Mouse (Mus musculus) adrenal gland, adult 2 months (tissue): ENCODE results near the gene Wdr54. TPM values are rescaled to one million over a fixed set of nuclear protein-coding genes. Genes with fewer than 3 reads are reported as not detected.
"Not testable (repeated sequence)": the region's sequence is repeated elsewhere in the genome, so short reads cannot be mapped to it uniquely, and the experiment has no call there.

Experiments
- DNase-seq: peaks from one replicate; pipeline ENCODE4 v3.0.0; 2021
- polyA plus RNA-seq: library from polyadenylated mRNA; depleted of rRNA; stranded (reverse); fragments of >200 nt; gene quantifications from 2 replicates; pipeline ENCODE4 v1.2.3, GENCODE M21; 2012
- total RNA-seq, 2 experiments: library from RNA; stranded (reverse); gene quantifications; 2 replicates each; pipeline ENCODE4 v1.2.3; 2021

The Wdr54 gene
- total and polyA plus RNA-seq, 3 experiments: 2.2 to 4.8 (median 4.7) TPM

DNA sequence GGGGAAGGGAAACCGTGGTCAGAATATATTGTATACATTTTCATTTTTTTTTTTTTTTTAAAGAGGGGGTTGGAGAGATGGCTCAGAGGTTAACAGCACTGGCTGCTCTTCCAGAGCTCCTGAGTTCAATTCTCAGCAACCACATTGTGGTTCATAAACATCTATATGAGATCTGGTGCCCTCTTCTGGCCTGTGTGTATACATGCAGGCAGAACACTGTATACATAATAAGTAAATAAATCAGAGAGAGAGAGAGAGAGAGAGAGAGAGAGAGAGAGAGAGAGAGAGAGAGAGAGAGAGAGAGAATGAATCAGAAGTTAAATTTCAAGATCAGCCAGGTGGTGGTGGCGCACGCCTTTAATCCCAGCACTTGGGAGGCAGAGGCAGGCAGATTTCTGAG, 3.3 kb upstream of the Wdr54 start:
- not testable (repeated sequence) for DNase-seq

DNA sequence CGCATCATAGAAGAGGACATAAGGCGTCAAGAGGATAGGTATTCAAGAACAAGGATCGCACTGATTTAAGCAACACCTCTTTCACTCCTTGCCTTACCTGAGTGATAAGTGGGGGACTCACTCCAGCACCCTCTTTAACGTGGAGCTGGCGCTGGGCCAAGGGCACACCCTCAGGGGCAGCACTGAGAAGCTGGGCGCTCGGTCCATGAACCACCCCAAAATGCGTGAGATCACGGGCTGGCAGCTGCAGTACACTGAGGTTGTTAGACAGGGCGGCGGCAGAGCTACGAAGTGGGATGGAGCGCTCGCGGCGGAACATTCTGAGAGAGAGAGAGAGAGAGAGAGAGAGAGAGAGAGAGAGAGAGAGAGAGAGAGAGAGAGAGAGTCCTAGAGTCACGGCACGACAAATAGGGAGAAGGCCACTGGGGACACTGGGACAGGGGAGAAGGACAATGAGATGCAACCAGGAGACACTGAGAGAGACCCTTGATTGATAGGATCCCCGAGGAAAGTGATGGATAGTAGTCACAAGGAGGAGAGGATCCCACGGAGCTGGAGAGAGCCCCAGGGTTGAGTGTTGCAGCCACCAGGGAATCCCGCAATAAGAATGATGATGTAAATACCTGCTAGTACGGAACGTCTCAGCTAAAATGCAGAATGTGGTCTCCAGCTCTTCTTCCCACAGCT, 502 bp downstream of the Wdr54 start:
- no peak for DNase-seq

DNA sequence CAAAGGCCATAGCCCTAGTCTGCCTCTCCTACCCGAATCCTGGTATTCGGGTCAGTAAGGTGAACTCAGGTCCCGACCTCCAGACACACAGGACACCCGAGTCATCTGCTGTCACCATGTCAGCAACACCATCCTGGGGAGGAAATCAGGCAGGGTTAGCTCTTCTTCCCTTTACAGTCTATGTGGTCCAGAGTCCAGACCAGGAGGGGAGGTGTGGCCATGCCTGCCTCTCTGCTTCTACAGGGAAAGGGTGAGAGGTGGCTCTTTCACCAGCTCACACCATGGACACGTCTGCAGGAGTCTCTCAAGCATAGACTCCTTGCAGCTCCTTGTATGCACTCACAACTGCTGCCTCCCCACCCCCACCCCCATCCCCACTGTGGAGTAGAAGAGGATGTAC, 2.7 kb downstream of the Wdr54 start:
- DNase-seq: no peak

DNA sequence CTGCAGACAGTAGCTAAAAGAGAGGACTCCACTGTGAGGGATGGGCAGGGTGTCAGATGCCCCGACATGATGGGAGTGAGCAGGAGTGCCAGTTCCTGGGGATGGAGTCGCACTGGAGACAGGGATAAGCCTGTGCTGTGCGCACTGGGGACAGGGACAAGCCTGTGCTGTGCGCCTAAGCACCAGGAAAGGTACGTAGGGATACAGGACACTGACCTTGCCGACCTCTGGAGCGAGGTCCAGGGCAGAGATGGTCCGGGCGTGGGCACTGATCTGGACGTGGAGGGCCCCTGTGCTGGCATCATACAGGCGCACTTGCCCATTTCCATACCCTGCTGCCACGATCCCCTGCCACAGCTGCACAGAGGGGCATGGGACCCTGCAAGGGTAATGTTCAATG, 3.2 kb downstream of the Wdr54 start:
- DNase-seq: no peak

DNA sequence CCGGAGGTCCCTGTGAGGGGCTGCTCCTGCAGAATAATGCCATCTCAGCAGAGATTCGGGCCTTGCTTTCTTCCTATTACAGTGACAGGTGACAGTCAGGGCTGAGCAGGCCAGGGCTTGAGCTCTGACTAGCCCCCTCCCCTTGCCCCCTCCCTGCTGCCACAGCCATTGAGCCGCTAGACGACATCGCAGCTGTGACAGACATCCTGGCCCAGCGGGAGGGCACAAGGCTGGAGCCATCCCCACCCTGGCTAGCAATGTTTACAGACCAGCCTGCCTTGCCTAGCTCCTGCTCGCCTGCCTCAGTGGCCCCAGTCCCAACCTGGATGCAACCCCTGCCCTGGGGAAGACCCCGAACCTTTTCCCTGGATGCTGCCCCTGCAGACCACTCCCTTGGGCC, 4.5 kb downstream of the Wdr54 start:
- DNase-seq: no peak

DNA sequence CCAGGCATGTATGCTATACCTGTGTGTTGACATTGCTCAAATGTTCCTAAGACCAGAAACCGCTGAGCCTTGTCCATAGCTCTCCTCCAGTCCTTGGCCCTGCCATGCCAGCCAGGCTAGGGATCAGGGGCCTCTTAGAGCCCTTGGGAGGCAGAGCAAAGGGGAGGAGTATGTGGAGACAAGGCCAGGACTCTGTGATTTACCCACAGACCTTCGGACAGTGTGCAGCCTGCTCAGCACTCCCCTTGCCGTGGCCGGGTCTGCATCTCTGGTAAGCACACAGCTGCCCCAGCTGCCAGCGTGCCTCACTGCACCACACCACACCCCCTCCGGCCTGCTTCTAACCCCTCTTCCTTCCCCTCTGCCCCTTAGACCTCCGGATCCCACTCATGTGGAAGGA, 8.9 kb downstream of the Wdr54 start:
- DNase-seq: peak; percentile 66

DNA sequence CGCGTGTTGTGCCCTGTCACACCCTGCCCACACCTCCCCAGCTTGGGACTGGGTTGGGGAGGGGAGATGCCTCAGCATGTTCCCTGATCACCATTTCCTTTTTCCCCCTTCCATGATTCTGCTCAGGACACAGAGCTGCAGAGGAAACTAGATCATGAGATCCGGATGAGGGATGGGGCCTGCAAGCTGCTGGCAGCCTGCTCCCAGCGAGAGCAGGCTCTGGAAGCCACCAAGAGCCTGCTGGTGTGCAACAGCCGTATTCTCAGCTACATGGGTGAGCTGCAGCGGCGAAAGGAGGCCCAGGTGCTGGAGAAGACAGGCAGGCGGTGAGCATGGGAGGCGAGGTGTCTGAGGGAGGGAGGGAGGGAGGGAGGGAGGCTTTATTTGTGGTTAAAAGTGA, 10.4 kb downstream of the Wdr54 start:
- DNase-seq: no peak

DNA sequence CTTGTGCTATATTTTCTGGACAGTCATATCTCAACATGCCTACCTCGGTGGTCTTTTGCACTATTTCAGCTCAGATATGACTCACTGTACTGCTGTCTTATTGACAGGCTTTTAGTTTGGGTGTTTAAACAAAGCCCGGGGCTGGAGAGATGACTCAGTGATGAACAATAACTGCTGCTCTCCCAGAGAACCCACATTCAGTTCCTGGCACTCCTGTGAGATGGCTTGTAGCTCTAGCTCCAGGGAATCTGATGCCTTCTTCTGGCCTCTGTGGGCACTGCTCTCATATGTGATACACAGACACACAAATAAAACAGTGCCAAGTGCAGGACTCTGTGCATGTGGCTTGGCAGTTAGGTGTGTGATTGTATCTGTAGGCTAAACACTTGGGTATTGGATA, 11.0 kb downstream of the Wdr54 start:
- peak; percentile 45 for DNase-seq

DNA sequence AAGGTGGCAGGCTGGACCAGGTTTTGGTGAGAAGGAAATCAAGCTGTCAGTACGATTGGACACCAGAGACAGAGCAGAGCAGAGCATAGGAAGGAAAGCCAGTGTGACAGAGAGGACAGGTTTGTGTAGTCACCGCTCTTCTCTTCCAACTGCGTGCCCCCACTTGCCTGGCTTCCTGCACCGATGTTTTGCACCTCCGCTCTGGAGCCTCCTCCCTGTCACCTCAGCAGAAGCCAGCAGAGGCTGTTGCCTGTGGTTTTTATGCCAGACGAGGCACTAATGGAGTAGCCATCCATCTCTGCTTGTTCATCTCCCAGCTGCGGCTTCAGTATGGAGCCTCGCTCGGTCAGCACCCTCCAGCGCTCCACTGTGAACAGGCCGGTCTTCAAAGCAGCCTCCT, 13.3 kb downstream of the Wdr54 start:
- DNase-seq: no peak

DNA sequence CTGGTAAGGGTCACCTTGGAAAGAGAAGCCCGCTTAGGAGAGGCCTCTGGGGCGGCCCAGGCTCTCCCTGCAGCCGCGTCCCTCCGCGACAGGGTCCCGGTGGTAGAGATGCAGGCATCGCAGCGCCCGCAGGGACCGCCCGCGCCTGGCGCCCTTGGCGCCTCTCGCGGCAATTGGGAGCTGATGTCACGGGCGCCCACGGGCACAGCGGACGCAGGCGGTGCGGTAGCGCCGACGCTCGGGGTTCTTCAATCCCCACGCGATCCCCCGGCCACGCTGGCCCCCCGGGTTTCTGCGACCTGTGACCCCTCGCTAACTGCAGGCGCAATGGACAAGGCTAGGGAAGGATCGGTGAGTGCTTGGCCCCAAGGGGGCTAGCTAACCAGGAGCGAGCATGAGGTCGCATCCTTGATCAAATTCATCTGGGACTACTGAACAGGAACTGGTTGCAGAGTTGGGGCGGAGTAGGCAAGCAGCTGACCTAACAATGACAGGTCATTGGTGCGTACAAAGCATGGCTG, 13.9 kb downstream of the Wdr54 start:
- DNase-seq: peak; percentile 45

DNA sequence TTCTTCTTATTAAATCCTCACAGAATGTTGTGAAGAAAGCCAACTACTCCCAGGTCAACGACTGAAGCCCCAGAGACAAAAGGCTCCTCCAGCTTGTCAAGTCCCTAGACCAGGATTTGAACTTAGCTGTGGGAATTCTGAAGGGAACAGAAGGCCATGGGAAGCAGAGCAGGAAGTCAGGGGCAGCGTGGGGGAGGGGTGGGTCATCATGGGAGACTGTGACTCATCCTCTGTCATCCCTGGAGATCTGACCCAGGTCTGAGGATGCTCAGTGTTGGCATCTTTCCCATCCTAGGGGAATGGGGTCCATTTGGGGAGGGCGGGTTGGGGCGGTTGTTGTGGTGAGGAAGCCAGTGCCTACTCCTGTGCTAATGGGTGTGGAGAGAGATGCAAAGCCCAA, 14.6 kb downstream of the Wdr54 start:
- DNase-seq: no peak

DNA sequence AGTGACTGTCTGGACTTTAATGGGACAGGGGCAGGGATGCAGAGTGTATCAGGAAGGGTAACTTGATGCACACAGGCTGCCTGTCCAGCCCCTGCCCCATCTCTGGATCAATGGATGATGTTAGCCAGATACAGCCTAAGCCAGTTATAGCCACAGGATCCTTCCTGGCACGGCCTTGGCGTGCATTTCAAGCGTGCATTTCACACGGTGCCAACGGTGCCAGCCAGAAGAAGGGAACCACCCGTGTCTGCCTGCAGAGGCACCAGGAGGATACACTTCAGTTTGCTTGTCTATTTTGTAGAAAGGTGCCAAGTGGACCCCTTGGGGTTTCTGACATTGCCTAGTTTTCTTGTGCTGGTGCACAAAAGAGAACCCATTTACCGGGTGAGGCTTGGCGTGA, 16.2 kb downstream of the Wdr54 start:
- no peak for DNase-seq

DNA sequence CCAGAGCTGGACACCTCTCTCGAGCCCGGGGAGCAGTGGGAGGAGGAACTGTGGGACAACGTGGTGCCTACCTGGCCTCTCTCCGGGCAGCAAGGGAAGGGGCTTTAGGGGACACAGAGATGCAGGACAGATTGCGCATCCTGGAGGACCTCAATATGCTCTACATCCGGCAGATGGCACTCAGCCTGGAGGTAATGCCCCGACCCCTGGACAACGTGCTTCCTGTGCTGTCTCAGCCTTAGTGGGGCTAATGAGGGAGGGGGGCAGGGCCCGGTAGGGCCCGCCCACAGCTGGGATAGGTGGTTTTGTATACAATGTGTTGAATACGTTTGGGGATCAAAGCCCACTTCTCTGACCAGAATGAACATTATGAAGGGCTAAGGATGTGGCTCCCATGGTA, 18.1 kb downstream of the Wdr54 start:
- DNase-seq: no peak

DNA sequence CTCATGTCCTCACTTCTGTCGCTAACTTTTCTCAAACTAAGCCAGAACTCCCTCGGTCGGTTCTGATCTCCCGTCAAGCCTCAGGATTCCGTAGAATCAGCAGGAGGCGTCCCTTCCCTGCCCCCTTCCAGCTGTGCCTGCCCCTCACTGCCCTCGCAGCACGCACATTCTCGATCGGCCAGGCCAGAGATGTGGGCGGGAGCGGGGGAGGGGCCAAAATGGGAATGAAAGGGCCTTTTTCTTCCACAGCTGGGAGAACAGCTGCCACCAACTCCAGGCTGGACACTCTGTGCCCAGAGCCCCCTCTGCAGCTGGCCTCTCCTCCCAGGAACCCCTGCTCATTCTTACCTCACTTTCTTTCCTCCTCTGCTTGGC, 18.6 kb downstream of the Wdr54 start:
- peak; percentile 94 for DNase-seq

DNA sequence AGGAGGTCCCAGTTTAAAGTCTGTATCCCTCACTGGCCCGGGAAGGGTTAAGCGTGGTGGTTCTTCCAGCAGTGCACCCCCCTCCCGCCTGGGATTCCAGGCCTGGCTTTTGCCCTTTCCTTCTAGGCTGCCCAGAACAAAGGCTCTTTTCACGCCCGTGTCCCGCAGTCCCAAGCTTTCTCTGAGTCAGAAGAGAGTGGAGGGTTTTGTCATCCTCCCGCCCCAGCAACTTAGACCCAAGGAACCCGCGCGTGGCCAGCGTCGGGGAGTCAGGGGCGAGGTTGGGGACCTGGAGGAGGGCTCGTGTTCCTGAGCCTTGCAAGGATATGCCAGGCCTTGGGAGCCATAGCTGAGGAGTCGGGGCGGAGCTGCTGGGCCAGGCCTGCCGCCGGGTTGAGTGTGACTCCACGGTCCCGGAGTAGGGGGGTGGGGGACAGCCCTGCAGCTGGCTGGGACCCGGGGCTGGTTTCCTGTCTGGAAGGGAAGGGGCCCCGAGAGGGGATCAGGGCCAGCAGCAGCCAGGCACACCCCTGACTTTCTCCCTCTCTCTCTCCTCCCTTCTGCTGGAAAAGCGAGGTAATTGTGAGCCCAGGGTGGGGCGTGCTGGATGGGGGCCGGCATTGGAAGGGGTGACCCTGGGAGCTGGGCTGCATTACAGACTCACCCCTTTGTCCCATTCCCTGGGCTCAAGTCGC, 19.2 kb downstream of the Wdr54 start:
- peak; percentile 86 for DNase-seq

DNA sequence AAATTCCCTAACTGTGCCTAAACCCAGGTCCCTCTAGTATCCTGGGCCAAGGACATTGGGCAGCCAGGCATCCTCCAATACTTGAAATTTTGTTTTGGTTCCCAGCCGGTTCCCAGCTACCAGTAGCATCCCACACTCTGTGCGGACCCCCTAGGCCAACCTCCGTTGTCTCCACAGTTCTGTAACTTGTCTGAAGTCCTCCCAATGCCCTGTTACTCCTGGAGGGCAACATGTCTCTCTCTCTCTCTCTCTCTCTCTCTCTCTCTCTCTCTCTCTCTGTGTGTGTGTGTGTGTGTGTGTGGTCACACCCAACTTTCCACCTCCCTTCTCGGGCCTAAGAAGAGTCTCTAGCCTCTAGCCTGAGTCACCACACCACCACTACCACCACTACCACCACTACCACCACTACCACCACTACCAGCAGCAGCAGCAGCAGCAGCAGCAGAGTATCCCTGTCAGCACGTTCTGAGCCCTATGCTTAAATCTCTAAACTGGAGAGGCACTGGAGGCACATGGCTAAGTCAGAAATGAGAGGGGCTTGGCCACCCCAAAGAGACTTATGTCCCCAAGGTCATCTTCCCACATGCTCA, 19.8 kb downstream of the Wdr54 start:
- no peak for DNase-seq

DNA sequence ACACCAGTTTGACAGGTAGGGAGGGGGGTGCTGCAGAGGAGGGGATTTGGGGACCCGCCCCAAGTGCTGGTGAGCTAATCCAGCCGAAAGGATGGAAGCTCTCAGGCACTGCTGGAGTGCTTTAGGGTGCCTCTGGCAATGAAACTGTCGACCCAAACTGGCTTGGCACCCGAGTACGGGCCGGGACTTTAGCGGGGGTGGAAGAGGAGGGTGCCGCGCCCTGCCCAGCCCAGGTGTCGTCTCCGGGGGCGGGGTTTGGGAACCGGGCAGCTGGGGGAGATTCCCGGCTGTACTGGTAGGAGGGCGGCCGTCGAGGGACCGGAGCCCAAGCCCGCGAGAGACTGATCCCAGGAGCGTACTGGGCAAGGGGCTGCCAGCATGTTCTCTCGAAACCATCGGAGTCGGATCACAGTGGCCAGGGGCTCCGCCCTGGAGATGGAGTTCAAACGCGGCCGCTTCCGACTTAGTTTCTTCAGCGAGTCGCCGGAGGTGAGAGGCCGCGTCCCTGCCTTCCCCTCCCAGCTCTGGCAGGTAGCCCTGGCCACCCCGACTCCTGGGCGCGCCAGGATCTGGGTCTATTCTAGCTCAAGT, 20.5 kb downstream of the Wdr54 start:
- peak; percentile 49 for DNase-seq

DNA sequence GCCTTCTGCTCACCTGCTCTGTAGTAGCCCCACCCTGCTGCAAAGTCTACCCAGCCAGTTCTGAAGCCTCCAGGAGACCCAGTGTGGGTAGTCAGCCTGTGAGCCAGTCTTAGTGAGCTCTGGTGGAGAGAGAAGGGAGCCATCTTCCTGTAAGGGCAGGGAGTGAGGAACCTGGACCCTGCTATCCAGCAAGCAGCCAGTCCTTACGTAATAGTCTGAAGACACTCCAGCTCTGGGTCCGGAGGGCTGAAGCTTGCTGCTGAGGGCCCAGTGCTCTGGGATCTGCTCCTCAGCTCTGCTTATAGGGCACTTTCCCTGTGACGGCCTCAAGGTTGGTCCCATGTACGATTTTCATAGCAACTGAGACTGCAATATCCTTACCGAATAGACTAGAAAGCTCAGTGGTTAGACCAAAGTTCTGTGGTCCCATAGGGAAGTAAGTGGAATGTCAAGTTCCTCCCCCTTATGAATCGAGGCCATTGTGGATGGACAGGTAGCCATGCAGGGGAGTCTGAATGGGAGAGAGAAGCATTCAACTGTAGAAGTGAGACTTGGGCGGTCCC, 21.2 kb downstream of the Wdr54 start, which contains the start of gene Rtkn:
Rtkn (plus strand) TSS at position 513 of the 563 bp plus-strand sequence.
- DNase-seq: no peak

DNA sequence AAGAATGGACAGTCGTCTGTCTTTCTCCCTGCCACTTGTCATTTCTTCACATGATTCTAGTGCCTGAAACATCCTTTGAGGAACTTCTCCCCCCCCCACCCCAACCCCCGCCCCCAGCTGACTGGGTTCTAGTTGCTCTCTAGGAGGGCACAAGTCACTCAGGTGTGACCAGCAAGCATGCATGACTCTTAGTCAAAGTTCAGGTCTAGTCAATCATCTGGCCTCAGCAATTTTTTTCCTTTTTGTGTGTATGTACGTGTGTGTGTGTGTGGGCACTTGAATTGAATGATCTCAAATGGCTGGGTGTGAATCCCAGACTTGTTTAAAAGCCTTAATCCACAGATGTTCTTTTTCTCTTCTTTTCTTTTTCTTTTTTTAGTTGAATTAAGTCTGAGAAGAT, 22.0 kb downstream of the Wdr54 start:
- no peak for DNase-seq

DNA sequence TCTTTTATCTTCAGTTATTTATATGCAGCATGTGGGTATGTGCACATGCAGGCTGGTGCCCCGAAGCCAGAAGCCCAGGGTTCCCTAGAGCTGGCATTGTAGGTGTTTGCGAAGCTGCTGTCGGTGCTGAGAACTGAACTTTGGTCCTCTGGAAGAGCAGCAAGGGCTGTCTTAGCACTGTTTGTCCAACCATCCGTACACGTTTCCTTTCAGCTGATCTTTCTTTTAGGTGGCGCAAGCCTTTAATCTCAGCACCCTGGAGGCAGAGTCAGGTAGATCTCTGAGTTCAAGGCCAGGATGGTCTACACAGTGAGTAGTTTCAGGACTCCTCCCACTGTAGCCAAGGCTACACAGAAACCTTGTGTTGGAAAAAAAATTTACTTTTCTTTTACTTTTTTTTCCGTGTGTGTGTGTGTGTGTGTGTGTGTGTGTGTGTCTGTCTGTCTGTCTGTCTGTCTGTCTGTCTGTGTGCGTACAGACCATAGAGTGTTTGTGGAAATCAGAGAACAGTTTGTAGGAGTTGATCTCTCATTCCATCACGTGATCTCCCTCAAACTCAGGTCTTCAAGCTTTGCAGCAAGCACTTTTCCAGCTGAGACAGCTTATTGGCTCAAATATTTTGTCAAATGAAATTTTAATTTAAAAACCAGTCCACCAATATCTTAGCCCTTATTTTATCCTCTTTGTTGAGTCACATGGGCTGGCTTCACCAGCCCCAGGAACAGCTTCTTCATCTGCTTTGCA, 23.8 kb downstream of the Wdr54 start:
- no peak for DNase-seq

DNA sequence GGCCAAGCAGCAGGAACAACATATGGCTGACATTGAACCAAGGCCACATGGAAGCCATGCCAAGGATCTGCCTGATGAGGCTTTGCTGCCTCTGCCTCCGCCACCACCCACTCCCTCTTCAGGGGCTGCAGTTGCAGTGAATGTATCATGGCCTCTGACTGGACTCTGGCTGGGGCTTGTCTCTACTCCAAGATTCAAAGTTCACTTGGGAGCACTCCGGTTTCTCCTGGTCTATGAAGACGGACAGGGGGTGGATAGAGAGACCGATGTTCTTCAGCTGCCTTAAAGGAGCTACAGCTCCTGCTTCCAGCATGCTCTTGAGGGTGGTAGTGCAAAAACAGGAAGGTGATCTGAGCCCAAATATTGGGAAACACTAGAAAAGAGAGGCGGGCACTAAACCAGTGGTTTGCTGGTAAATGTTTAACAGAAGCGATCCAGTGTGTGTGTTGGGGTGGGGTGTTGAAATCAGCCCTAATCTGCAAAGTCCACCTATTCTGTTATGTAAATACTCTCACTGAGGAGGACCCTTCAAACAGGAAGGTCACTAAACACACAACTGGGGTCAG, 24.6 kb downstream of the Wdr54 start:
- DNase-seq: no peak

DNA sequence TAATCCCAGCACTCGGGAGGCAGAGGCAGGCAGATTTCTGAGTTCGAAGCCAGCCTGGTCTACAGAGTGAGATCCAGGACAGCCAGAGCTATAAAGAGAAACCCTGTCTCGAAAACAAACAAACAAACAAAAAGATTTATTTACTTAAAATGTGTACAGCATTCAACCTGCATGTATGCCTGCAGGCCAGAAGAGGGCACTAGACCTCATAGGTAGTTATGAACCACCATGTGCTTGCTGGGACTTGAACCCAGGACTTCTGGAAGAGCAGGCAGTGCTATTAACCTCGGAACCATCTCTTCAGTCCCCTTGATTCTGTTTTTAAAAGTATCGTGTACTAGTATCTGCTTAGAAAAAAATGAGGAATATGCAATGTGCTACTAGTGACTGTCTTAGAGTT, 28.8 kb downstream of the Wdr54 start:
- DNase-seq: no peak
